Mouse (Mus musculus): ENCODE results near the gene Mfap4. TPM values are rescaled to one million over a fixed set of nuclear protein-coding genes. Genes with fewer than 3 reads are reported as not detected.

The Mfap4 gene
- total RNA-seq (2017): not detected in 2 replicates

GRCm38 (mm10) chr11:61484613-61485540, at the start of gene Mfap4:
Mfap4 (plus strand) TSS chr11:61485431.
- no peak for ATAC-seq (ENCODE audit: extremely low read depth, insufficient number of reproducible peaks, low FRiP score, poor library complexity, severe bottlenecking)

- ATAC-seq (ENCODE audit: extremely low read depth, insufficient number of reproducible peaks, low FRiP score, poor library complexity, severe bottlenecking): no peak
These were observed 48.9 kb upstream of the Mfap4 start for GRCm38 (mm10) chr11:61436298-61436697.

- no peak for ATAC-seq (ENCODE audit: extremely low read depth, insufficient number of reproducible peaks, low FRiP score, poor library complexity, severe bottlenecking)
These were observed 46.1 kb upstream of the Mfap4 start for GRCm38 (mm10) chr11:61439170-61439569.

- ATAC-seq (ENCODE audit: extremely low read depth, insufficient number of reproducible peaks, low FRiP score, poor library complexity, severe bottlenecking): no peak
These were observed 44.8 kb upstream of the Mfap4 start for GRCm38 (mm10) chr11:61440416-61440815.

- no peak for ATAC-seq (ENCODE audit: extremely low read depth, insufficient number of reproducible peaks, low FRiP score, poor library complexity, severe bottlenecking)
These were observed 43.6 kb upstream of the Mfap4 start for GRCm38 (mm10) chr11:61441670-61442069.

- no peak for ATAC-seq (ENCODE audit: extremely low read depth, insufficient number of reproducible peaks, low FRiP score, poor library complexity, severe bottlenecking)
These were observed 41.4 kb upstream of the Mfap4 start for GRCm38 (mm10) chr11:61443807-61444206.

- ATAC-seq (ENCODE audit: extremely low read depth, insufficient number of reproducible peaks, low FRiP score, poor library complexity, severe bottlenecking): no peak
These were observed 37.9 kb upstream of the Mfap4 start for GRCm38 (mm10) chr11:61447296-61447695.

- ATAC-seq (ENCODE audit: extremely low read depth, insufficient number of reproducible peaks, low FRiP score, poor library complexity, severe bottlenecking): no peak
These were observed 37.2 kb upstream of the Mfap4 start for GRCm38 (mm10) chr11:61448041-61448440.

- no peak for ATAC-seq (ENCODE audit: extremely low read depth, insufficient number of reproducible peaks, low FRiP score, poor library complexity, severe bottlenecking)
These were observed 36.5 kb upstream of the Mfap4 start for GRCm38 (mm10) chr11:61448599-61449225.

- ATAC-seq (ENCODE audit: extremely low read depth, insufficient number of reproducible peaks, low FRiP score, poor library complexity, severe bottlenecking): no peak
These were observed 35.5 kb upstream of the Mfap4 start for GRCm38 (mm10) chr11:61449499-61450292.

GRCm38 (mm10) chr11:61464071-61464470, 21.2 kb upstream of the Mfap4 start:
- ATAC-seq (ENCODE audit: extremely low read depth, insufficient number of reproducible peaks, low FRiP score, poor library complexity, severe bottlenecking): no peak

GRCm38 (mm10) chr11:61465422-61465821, 19.8 kb upstream of the Mfap4 start:
- no peak for ATAC-seq (ENCODE audit: extremely low read depth, insufficient number of reproducible peaks, low FRiP score, poor library complexity, severe bottlenecking)

- no peak for ATAC-seq (ENCODE audit: extremely low read depth, insufficient number of reproducible peaks, low FRiP score, poor library complexity, severe bottlenecking)
These were observed 16.7 kb upstream of the Mfap4 start for GRCm38 (mm10) chr11:61468534-61468933.

GRCm38 (mm10) chr11:61469317-61469917, 15.8 kb upstream of the Mfap4 start:
- ATAC-seq (ENCODE audit: extremely low read depth, insufficient number of reproducible peaks, low FRiP score, poor library complexity, severe bottlenecking): peak; percentile 37; the same call in 1 of the 2 replicates

- ATAC-seq (ENCODE audit: extremely low read depth, insufficient number of reproducible peaks, low FRiP score, poor library complexity, severe bottlenecking): no peak
These were observed 14.4 kb upstream of the Mfap4 start for GRCm38 (mm10) chr11:61470880-61471279.

- no peak for ATAC-seq (ENCODE audit: extremely low read depth, insufficient number of reproducible peaks, low FRiP score, poor library complexity, severe bottlenecking)
These were observed 11.6 kb upstream of the Mfap4 start for GRCm38 (mm10) chr11:61473630-61474029.

- no peak for ATAC-seq (ENCODE audit: extremely low read depth, insufficient number of reproducible peaks, low FRiP score, poor library complexity, severe bottlenecking)
These were observed 8.3 kb upstream of the Mfap4 start for GRCm38 (mm10) chr11:61476786-61477382.

- ATAC-seq (ENCODE audit: extremely low read depth, insufficient number of reproducible peaks, low FRiP score, poor library complexity, severe bottlenecking): no peak
These were observed 7.4 kb upstream of the Mfap4 start for GRCm38 (mm10) chr11:61477566-61478508.

All from neutrophil, adult 5-6 weeks (primary cell).